Mouse (Mus musculus): Measurements from ENCODE around the gene Ctnnd1.

DNA sequence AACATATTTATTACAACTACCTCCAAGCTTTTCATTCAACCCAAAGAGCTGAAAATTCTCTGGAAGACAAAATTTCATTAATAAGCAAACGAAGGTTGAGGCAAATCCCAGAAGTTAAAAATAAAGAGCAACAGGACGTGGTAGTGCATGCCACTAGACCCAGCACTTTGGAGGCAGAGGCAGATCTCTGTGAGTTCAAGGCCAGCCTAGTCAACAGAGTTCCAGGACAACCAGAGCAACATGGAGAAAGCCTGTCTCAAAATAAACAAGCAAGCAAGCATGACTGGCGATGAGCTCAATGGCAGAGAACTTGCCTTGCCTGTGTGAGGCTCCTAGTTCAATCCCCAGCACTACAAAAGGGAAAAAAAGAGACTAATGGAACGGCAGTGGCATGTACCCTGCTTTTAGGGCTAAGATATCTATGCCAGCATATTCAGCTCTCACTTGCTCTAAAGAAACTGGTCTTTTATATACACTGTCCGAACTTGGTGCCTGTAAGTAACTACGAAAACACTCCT, 3.5 kb downstream of the Ctnnd1 start:
- TF ChIP-seq CTCF (IDR thresholded peaks at IDR 0.05; ENCODE audit: low read depth) (no peak), EP300 (optimal IDR thresholded peaks at IDR 0.05) (no peak)
